Mouse (Mus musculus): ENCODE measurements around the gene Cops3. TPM values are rescaled to one million over a fixed set of nuclear protein-coding genes. Genes with fewer than 3 reads are reported as not detected.

The Cops3 gene
- total RNA-seq, 2 experiments from 2014 or later, result 76.2 TPM

DNA sequence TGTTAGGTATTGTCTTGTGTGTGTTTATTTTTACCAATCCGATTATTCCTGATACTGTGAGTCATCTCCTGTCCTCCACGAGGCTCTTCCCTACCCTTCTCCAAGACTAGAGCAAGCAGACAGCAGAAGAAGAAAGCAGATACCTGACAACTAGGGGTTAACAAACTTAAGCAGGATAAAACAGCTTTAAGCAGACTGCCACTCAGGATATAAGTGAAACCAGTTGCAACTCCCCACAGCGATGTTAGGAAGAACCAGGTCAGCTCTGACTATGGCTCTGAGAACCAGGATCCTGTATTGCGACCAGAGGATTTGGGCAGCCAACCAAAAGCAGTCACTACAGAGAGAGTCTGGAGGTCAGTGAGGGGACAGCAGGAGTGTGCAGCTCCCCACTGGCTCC is 28.4 kb downstream of the Cops3 start:
- no peak for DNase-seq

DNA sequence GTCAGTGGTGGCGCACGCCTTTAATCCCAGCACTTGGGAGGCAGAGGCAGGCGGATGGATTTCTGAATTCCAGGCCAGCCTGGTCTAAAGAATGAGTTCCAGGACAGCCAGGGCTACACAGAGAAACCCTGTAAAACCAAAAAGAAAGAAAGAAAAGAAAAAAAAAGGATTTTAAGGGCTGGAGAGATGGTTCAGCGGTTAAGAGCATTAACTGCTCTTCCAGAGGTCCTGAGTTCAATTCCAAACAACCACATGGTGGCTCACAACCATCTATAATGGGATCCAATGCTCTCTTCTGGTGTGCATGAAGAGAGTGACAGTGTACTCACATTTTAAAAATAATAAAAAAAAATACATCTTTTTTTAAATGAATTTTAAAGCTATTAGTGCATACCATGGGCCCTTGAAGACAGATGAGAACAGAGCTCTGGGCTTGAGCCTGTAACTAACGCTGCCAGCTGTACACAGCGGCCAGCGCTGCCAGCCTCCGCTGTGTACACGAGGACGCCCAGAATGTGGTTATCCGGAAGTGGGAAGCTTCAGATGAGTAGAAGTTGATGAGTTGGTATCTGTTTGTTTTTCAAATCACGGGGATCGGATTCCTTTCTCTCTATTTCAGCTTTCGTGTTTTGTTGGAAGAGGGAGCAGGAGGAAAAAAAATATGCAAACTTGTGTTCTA is 29.0 kb downstream of the Cops3 start:
- DNase-seq, result no peak

DNA sequence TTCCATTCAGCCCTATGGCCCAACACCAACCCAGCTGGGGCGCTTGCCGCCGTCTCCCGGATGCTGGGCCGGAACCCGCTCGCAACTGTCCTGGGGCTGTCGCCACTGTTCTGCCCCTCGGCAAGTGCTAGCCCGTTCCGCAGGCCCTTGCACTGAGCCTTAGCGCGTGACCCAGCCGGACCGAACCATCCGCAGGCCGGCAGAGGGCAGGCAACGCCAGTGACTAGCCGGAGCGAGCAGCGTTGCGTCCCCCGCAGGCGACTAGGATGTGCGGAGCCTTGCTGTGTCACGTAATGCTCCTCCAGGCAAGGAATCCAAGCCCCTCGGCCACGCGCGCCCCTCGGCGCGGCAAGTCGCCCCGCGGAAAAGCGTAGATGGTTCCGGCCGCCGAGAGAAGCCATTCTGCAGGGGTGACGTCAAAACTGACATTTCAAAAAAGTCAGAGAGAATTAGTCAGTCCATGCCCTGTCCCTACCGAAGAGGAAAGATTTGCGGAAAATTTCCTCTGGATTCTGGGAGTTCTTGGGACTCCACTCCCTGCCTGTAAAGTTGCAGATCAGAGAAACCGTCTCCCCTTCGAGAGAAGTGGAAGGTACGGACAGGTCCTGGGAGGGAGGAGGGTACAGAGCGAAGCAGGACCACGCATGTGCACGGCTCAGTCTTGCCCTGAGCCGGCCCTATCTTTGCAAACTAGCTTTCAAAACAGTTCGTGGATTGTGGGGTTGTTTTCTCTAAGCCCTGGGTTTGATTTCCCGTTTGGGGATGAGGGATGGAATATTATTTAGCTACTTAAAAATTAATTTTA is 29.8 kb downstream of the Cops3 start, which contains the start of gene Flcn:
Gene Flcn (minus strand): TSS at position 347 of the 805 bp plus-strand sequence.
- DNase-seq, result peak; percentile 84

DNA sequence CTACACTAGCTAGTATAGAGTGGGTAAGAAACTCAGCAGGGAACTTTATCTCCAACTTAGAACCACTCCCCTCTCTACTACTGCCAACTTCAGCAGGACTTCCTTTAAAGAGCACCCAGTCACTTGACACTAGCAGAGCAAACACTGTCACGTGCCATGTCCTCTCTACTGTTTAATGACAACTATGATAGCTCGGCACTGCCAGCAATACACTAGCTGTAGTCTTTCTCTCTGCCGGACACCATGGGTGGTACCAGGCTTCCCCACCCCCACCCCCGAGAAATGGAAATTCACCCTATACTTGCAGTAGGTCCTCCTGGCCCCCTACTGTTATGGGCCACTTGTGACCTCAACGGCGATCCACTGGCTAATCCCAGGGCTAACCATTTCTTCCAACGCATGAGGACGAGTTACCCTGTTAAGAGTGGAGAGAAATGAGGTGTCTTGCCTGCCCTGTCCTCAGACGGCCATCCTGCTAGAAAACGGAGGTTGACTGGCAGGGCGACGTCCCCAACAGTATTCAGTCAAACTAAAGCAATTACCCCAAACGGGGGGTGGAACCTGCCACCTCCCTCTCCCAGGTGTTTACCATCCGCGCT is 30.5 kb downstream of the Cops3 start:
- peak; percentile 42 for DNase-seq

DNA sequence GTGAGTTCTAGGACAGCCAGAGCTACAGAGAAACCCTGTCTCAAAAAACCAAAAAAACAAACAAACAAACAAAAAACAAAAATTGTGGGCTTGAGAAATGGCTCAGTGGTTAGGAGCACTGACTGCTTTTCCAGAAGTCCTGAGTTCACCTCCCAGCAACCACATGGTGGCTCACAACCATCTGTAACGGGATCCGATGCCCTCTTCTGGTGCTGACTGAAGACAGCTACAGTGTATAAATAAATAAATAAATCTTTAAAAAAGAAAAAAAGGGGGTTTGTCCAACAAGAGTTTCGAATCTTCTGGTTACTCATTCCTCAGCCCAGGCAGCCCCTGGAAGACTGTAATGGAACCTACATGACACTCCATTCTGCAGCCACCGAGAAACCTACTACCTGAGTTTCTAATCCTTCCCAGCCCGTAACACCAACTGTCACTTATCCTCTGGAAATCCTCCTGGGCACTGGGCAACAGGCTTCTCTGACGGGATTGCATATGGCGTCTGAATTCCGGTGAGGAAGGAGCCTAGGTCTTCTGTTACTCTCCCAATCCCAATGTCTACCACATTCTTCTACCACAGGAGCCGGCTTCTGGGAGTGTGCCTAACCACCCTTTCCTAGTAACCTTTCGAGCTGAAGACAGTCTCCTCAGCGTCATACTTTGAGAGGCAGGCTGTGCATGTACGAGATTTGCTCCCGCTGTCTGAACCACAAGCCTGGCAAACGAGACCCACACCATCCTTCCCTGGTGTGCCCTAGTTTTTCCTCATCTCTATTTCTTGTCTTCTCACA is 31.3 kb downstream of the Cops3 start:
- no peak for DNase-seq

DNA sequence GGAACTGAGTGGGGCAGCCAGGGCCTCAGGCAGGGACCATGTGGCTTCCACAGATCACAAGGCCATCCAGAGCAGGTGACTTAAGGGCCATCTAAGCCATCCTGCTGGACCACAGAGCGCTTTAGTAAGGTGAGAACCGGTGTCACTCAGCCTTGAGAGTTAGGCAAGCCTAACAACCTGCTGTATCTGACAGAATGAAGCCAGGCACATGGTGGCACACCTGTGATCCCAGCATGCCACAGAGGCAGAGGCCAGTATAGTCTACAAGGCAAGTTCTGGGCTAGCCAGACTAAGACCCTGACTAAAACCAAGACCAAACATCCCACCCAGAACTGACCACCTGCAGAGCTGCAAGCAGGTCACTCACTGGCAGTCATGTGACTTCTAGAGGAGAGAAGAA is 34.0 kb downstream of the Cops3 start:
- DNase-seq, result no peak

DNA sequence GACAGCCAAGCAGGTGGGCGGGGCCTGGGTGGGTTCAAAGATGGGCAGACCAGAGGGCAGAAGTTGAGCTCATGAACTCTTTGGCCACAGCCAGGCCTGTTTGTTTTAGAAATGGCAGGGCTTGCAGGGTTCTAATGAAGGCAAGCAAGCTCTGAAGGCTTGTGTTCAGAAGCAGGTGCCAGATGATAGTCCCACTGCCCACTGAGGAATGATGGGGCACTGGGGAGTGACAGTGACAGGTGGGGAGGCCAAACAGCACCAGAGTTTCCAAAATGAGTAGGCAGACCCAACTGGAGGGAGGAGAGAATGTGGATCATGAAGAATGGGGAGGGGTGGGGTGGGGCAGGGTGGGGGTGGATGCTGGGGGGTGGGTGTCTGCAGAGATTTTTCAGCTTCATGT is 34.4 kb downstream of the Cops3 start:
- DNase-seq, result no peak

DNA sequence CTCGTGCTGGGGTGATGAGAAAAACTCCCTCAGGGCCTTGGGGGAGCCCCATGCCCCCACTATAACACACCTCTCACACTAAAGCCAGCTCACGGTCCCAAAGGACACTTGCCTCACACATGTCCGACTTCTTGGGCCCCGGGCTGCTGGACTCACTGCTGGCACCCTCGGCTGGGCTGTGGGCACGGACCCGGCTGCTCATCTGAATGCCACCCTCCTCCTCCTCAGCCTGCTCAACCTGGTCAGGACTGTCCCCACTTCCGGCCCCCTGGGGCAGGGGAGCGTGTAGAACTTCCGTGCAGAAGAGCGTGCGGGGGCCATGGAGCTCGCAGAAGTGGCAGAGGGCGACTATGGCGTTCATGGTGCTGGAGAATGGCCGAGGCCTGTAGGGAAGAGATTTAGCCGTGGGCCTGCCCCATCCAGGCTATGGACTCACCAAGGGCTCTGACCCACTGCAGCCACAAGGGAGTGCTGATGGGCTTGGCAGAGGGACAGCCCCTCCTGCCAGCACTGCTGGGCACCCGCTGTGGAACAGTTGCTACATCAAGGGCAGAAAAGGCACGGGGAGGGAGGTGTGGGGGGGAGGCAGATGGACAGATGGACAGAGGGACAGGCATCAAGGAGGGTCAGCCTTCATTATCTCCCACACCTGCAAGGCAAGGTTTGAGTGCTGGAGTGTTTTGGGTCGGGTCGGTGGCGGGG is 35.1 kb downstream of the Cops3 start:
- DNase-seq, result peak; percentile 67

DNA sequence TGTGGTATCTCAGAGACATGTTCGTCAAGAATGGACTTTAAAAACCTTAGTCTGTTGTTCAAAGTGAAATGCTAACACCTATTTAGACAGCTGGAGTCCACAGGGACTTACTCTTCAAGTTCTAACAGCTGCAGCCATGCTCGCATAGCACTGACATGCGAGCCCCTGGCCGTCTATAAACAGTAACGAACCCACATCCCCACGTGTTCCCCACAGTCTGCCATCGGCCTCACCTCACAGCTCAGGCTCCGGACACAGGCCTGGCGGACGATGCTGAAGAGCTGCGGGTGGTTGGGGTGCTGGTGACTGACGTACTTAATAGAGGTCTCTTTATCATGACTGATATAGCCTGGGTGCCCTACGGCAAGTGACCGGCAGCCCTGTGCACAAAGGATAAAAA is 36.1 kb downstream of the Cops3 start:
- no peak for DNase-seq

DNA sequence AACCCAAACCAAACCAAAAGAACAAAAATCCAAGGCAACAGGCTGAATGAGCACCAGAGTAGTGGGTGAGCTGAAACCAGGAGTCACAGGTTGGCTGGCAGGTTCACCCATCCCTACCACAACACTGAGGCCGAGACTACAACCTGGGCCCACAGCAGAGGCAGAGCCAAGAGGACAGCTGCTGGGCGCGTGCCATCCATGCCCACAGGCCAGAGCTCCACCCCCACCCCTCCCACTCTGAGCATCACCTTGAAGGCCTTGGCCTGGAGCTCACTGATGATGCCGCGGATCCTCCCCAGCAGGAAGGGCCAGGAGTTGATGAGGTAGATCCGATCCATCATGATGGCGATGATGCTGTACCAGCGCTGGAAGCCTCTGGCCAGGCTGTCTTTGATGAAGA is 37.8 kb downstream of the Cops3 start:
- DNase-seq, result no peak

DNA sequence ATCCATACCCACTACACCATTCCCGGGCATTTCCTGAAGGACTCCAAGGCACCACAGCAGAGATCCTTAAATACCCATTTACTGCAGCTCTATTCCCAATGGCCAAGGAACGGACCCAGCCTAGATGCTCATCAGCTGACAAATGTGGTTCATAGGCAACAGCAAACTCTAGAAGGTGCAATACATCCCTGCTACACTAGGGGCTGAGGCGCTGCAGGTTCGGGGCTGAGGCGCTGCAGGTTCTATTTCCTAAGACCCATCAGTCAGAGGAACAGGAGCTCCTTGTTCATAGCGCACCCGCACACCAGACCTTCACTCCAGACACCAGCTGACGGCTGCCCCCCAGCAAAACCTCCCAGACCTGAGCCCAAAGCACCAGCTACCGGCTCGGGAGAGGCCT is 39.2 kb downstream of the Cops3 start:
- DNase-seq, result no peak

DNA sequence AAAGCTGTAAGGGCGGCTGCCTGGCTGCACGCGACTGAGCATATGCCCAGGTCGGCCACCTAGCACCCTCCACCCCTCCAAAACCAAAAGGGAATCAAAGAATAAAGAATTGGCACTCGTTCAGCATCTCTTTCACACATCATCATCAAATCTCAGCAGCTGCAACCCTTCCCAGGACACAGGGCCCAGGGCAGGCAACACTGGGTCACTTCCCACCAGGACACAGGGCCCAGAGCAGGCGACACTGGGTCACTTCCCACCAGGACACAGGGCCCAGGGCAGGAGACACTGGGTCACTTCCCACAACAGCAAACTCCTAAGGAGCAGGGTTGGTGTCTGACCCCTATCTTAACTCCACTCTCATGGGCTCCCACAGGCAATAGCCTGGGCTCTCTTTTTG is 46.2 kb downstream of the Cops3 start:
- DNase-seq, result no peak

DNA sequence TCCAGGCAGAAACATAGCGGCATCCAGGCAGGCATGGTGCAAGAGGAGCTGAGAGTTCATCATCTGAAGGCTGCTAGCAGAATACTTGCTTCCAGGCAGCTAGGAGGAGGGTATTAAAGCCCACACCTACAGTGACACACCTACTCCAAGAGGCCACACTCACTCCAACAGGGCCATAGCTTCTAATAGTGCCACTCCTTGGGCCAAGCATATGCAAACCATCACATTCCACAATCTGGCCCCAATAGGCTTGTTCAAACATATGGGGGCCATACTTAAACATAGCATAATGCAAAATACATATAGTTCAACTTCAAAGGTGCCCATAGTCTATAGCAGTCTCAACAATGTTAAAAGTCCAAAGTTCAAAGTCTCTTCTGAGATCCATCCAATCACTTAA is 50.3 kb downstream of the Cops3 start:
- DNase-seq, result peak; percentile 3

DNA sequence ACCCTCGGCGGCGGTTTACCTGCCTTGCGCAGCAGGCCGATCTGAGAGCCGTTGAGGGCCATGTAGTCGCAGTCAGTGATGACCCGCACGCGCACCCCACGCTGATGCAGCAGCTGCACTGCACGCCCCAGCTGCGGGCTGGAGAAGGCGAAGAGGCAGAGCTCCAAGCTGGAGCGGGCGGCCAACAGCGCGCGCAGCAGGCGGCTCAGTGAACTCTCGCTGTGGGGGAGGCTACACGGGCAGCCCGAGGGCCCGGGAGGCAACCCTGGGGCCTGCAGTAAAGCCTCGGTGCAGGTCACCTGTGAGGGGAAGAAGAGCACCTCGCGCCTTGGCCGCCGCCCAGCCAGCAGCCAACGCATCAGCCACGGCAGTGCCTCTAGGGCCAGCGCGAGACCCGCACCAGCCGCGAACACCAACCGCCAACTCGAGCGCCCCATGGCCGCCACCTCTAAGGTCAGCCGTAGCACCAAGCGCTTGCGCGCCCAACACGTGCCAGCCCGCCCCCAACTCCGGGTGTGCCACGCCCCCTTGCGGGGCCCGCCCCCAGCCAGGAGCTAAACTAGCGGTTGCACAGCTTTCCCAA is 52.3 kb downstream of the Cops3 start, which contains the start of gene Pld6:
Gene Pld6 (minus strand): TSS at position 447 of the 583 bp plus-strand sequence.
- DNase-seq, result peak; percentile 25

DNA sequence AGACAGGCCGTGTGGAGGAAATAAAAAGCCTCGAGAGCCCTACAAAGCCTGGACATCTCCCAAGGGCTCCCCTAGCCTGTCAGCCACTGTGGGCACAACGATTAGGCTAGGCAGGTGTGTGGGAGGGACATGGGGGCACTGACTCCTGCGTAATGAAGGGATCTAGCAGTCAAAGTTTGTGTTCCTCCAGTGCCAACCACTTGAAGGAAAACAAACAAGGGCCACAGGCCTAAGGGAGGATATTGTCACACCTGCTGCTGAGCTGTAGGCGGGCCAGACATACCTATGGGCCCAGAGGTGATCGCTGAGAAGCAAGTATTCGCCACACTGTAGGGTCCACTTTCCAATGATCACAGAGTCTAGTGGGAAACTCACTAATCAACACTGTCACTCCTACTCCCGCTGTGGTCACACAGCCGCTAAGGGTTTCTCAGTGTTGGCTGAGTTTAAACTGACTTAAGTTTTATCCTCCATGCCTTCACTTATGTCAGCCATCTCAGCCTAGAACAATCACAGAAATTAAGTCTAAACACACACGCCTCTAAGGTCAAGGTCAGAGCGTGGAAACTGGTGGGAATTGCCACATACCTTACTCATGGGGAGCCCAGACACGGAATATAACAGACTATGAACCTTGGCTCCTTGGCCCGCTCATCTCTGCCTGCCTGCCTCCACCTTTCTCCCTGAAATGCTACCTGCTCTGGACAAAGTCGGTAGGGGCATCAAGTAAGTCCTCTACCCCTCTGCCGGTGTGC is 53.0 kb downstream of the Cops3 start:
- DNase-seq, result peak; percentile 2

DNA sequence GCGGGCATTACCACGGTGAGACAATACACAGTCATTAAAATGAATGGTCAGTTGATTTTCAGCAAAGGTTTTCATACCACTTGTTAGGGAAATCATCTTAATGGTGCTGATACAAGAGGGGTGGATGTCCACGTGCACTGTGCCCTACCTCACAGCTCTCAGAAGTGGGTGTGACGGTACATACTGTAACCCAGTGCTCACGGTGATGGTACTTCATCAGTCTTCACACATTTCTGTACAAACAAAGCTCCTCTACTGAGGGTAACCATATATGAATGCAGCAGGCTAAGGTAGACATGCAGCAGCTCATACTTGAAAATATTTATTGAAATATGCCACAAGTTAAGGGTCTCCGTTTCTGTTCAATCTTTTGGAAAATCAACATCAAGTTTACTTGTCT is 56.0 kb downstream of the Cops3 start:
- DNase-seq, result no peak

DNA sequence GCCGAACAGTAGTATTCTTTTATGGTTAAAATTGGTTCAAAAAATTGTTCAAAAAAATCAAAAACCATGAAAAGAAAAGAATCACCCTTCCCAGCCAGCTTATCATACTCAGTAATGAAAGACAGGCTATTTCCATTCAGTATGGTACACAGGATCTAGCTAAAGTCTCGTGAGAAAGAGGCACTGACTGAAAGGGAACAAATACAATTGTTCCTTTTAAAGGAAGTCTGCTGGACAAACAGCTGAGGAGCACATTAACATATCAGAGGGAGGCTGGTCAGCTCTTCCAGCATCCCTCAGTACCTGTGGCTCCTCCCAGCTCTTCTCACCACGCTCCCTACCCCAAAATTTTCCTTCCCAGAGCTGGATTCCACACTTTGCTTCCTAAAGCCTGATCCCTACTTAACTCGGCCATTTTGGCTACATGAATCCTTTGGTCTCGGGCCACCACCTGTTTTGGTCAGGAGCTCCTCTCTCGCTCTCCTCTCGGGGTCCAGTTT is 57.5 kb downstream of the Cops3 start:
- no peak for DNase-seq

DNA sequence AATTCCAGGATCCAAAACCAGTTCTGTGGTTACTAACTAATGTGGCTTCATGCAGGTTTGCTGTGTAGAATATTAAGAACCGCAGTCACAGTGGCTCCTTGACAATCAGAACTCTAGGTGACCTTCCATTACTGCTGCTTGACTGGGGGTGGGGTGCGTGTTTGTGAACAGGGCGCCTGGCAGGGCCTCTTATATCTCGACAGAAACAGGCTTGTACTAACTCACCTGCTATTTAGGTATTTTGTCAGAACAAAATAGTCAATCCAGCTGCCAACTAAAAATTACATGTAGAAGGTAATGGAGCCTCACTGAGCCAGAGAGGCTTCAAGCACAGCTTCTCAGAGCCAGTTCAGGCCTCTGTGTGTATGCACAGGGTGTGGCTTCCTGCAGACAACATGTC is 59.4 kb downstream of the Cops3 start:
- no peak for DNase-seq

DNA sequence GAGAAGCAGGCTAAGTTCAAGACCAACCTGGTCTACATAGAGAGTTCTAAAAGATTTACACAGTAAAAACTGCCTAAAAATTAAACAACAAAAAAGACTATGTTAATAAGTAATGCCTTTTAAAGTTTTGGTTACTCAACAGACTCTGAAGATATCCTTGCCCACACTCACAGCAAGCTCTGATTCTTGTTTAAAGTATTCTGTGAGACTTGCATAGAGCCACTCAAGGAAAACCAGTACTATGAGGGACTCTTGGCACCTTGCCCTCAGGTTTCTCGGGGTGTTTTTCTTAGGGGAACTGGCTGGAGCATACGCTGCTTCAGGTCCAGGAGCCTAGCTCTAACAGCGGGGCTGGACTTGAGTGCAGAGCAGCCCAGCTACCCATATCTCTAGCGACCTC is 60.2 kb downstream of the Cops3 start:
- no peak for DNase-seq

DNA sequence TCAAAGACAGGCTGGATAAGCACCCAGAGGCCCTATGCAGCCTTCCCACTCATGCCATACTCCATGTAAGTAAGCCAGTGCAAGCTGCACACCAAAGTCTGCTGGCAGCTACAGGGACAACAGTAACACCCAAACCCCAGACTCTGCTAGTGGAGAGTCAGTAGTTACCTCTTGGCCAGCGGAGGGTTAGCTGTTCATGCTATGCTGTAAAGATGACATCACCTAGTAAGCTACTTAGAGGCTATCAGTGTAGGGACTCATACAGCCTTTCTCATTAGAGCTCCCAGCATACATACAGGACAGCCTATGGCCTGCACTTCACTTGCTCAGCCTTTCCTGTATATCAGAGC is 60.8 kb downstream of the Cops3 start:
- DNase-seq, result no peak
